Mouse (Mus musculus): ENCODE data around the gene Eps15l1.

GRCm38 (mm10) chr8:72366435-72366834 is 54.8 kb downstream of the Eps15l1 start:
- TF ChIP-seq EP300 (IDR thresholded peaks at IDR 0.05; ENCODE audit: low read depth) (no peak), CTCF (IDR thresholded peaks at IDR 0.05; ENCODE audit: low read depth) (no peak)

Measured in liver, embryonic 14.5 days (tissue).